Mouse (Mus musculus) skeletal muscle tissue, adult 2 months (tissue): Measurements from ENCODE around the gene Apobec3.
"Not testable (repeated sequence)": the region's sequence is repeated elsewhere in the genome, so short reads cannot be mapped to it uniquely, and the experiment has no call there.

Experiments
- DNase-seq: peaks from one replicate; pipeline ENCODE4 v3.0.0-alpha.2; 2012; ENCODE audit warnings: low read depth, low spot score

The Apobec3 gene

GRCm38 (mm10) chr15:79927637-79928122 lies 36.2 kb downstream of the Apobec3 start:
- DNase-seq = peak; percentile 95

DNA sequence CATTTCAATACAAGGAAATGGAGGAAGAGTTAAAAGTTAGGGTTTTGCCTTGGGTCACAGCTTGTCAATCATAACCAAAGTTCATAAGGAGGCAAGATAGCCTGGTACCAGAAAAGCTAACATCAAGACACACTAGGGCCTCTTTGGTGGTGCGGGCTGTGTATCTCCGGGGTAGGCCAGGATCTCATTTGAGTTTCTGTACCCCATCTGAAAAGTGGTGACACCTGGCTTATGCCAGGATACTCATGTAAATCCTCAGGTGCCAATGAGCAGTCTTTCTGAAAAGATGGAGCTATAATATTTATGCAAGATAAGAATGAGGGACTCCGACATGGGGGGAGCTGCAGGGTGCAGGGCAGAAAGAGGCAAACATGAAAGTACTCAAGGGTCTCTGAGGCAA lies 36.9 kb downstream of the Apobec3 start:
- no peak for DNase-seq

DNA sequence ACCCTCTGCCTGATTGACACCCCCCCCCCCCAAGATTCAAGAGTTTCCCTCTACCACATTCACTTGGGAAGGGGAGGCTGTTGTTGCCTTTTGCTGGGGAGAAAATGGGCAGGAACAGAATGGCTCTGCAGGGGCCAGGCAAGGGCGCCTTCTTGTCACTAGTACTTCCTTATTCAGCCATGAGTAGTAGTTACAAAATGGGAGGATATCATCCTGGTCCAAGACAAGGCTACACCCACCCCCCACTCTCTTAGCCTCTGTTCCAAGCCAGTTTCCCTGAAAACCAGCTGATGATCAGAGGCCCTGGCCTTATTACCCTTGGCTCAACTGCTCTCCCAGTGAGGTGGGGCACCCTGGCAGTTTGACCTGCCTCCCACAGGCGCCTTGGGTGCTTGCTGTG lies 37.3 kb downstream of the Apobec3 start:
- no peak for DNase-seq

- no peak for DNase-seq
Observed at GRCm38 (mm10) chr15:79929734-79930133, 38.3 kb downstream of the Apobec3 start.

DNA sequence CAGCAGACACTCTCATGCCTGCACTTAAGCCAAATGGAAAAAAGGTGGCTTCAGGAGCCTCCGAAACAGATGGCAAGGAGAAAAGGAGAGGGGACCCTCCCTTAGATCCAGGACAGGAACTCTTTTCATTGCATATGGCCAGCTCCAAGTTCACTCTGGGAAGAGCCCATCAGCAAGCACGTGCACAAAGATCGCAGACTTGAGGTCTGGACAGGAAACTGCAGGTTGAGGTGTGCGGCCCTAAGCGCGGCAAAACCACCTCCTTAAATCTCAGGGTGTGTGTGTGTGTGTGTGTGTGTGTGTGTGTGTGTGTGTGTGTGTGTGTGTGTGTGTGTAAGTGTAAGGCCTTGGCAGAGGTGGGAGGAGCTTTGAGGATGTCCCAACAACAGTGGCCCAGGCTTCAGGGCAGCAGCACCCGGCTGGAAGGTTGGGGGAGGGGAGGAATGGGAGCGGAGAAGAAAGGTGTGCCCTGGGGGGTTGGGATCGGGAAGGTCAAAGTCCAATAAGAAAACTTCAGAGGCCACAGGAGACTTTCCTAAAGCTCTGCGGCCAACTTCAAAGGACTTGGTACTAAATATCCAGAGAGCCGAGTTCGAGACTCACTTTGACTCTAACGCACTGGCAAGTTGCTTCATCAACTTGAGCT lies 40.2 kb downstream of the Apobec3 start:
- DNase-seq = no peak

DNA sequence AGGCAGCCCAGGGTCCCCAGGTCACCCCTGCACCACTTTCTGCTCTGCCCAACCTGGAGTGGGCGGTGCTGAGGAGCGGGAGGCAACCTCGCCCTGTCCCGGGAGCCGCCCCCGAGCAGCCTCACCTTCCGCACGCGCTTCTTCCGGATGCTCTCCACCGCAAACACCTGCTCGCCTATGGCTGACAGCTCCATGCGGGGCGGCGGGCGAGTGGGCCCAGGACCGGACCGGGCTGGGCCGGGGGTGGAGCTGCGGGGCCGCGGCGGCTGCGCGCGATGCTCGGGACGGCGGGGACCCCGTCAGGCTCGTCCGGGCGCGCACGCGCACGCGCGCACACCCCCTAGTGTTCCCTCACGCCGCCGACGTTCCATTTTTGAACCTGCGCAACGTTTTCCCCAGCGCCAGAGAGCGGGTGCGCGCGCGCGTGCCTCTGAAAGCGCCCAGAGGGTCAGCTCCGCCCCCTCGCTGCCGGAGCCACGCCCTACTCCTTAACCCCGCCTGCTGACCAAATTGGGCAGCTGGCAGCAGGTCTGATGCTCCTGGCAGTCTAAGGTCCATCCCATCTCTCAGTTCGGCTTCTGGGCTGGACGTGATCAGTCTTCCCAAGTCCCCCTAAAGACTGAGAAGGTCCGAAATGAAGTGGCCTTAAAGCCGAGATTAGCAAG lies 41.0 kb downstream of the Apobec3 start:
- peak; percentile 87 for DNase-seq

DNA sequence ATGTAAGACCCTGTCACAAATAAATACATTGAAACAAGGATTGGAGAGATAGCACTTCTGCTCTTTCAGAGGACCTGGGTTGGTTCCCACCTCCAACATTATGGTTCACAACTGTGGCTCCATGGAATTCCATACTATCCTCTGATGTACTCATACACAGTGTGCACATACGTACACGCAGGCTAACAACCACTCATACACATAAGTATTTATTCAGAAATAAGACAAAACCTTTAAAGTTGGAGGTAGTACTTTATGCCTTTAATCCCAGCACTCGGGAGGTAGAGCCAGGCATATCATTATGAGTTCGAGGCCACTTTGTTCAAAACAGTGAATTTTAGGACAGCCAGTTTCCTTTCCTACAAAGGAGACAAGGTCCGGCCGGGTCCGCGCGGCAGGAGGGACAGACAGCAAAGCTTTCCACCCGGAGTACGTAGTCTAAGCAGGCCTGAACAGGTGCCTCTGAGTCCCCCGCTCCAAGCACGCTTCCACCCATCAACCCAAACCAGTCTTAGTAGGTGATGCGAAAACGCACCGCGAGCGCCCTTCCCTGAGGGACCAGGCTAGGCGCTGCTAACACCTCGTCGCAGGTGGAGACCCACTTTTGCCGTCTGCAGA lies 41.7 kb downstream of the Apobec3 start:
- no peak for DNase-seq

- no peak for DNase-seq
Observed at GRCm38 (mm10) chr15:79933670-79934514, 42.4 kb downstream of the Apobec3 start.

- DNase-seq = no peak
Observed at GRCm38 (mm10) chr15:79934776-79935175, 43.3 kb downstream of the Apobec3 start.

GRCm38 (mm10) chr15:79935654-79936373 lies 44.4 kb downstream of the Apobec3 start:
- DNase-seq = no peak

DNA sequence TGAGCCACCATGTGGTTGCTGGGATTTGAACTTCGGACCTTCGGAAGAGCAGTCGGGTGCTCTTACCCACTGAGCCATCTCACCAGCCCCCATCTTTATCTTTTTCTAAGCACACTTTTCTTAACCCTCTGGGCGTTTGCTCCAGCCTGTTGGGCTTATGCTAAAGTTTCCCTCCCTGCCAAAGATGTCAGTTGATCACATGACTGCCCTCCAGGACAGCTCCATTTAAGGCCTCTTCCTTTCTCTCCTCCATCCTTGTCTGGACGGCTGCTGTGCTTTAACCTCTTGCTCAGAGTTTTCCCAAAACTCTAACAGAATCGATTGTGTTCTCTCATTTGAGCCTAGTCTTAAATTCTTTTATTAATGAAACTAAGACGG lies 44.9 kb downstream of the Apobec3 start:
- no peak for DNase-seq

- no peak for DNase-seq
Observed at GRCm38 (mm10) chr15:79939020-79939419, 47.6 kb downstream of the Apobec3 start.

DNA sequence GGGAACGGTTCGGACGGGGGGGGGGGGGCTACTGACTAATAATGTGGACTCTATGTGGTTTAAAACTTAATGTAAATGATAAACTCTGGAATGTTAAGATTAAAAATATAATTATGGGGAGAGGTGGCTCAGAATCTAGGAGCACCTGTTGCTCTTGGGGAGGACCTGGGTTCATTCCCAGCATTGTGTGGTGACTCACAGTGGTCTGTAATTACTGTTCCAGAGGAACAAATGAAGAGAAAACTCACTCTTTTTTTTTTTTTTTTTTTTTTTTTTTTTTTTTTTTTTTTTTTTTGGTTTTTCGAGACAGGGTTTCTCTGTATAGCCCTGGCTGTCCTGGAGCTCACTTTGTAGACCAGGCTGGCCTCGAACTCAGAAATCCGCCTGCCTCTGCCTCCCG lies 48.0 kb downstream of the Apobec3 start:
- DNase-seq = not testable (repeated sequence)

DNA sequence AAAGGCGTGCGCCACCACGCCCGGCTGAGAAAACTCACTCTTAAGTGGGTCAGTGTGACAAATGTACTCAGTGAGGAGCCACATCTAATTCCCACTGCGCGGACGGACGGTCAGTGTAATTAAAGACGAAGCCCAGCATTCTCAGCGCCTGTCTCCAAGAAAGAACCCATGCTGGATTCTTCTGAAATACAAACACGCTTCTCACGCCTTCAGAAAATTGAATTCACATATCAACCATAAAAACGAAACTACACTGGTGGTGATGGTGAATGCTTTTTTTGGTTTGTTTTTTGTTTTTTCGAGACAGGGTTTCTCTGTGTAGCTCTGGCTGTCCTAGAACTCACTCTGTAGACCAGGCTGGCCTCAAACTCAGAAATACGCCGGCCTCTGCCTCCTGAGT lies 48.5 kb downstream of the Apobec3 start:
- DNase-seq = no peak

DNA sequence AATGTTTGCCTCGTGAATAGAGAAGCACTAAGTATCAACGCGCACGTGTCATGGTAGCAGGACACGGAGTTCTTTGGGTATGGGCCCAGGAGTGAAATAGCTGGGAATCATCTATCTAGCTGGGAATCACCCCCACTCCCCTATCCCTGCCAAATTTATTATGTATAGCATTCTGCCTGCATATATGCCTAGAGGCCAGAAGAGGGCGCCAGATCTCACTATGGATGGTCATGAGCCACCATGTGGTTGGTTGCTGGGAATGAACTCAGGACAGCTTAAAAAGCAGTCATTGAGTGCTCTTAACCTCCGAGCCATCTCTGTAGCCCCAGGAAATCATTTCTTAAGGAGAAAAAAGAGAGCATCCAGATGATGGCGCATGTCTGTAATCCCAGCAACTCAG lies 49.5 kb downstream of the Apobec3 start:
- DNase-seq = no peak

DNA sequence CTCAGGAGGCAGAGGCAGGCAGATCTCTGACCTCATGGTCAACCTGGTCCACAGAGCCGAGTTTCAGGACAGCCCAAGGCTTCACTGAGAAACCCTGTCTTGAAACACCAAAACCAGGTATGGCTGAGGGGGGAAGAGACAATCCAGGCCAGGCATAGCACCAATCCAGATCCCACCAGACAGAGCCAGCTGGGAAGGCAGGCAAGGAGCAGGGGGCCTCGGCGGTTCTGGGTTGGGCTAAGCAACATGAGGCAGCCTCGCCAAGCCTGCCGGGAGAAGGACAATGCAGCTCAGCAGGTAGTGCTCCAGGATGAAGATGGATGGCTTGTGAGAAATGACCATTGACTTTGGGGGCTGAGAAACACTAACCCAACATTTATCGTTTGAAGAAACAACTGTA lies 51.1 kb downstream of the Apobec3 start:
- DNase-seq = no peak

GRCm38 (mm10) chr15:79943584-79943983 lies 52.1 kb downstream of the Apobec3 start:
- DNase-seq = no peak

DNA sequence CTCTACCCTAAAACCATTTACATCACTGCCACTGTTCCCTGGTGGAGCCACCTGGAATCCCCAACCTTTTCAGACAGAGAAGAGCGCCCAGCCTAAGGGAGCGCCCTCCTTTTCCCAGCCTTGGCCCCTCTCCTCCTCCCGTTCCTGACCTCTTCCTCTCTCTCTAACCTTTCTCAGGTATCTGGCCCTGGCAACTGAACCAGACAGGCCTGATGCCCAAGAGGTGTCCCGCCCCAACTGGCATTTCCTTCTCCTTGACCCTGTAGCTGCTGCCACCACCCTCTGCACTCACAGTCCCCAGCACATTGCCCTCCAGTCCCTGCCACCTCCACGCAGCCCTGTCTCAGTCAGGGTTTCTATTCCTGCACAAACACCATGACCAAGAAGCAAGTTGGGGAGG lies 53.5 kb downstream of the Apobec3 start:
- DNase-seq = no peak

DNA sequence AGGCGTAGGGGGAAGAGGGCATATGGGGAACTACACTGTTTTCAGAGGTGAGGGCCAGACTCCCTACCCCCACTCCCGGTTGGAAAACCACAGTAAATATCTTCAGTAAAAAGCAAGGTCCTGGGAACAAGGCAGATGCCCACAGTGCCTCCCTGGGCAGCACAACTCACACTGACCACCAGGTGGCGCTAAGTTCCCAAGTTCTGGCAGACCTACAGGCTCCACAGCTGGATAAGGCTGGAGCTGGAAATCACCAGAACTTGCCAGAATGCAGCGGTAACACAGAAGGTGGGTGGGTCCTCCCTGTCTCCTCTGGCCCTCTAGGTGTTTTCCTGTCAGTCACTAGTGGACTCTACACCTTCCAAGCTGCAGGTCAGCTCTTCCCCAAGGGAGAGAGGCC lies 54.6 kb downstream of the Apobec3 start:
- peak; percentile 81 for DNase-seq

DNA sequence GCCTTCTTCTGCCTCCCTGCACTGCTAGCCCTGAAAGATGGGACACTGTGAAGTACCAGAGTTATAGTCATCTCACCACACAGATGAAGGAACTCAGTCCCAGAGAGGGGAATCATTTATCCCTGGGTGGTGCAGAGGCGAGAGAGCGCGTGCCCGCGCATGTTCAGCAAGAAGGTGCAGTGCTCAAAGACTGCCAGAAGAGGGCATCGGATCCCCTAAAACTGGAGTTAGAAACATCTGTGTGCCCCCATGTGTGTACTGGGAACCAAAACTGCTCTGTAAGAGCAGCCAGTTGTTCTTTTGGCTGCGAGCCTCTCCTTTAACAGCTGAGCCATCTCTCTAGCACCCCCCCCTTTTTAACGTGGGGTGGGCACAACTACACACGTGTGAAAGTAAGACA lies 55.3 kb downstream of the Apobec3 start:
- no peak for DNase-seq

DNA sequence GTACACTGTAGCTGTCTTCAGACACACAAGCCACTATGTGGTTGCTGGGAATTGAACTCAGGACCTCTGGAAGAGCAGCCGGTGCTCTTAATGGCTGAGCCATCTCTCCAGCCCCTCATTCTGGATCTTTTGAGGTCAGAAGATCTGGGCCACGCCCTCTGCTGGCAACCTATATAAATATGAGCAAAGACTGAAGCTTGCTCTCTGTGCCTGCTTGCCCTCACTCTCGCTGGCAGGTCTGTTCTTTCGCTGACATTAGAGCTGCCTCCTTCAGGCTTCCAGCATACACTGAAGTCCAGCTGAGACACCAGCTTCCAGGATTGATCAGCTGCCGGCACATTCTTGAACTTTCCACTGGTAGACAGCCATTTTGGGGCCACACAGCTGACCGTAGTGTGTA lies 56.2 kb downstream of the Apobec3 start:
- DNase-seq = no peak
